Mouse (Mus musculus) layer of hippocampus, adult 9-11 months (tissue): Measurements from ENCODE around the gene Mgat1.
"Not testable (repeated sequence)": the region's sequence is repeated elsewhere in the genome, so short reads cannot be mapped to it uniquely, and the experiment has no call there.

Experiments used
- DNase-seq: peaks from one replicate; pipeline ENCODE4 v3.0.0; 2022

Gene Mgat1

GRCm38 (mm10) chr11:49265101-49265500 is 21.1 kb downstream of the Mgat1 start:
- DNase-seq, result no peak

- DNase-seq, result no peak
Observed at GRCm38 (mm10) chr11:49266671-49267070, 22.7 kb downstream of the Mgat1 start.

GRCm38 (mm10) chr11:49267316-49267715 is 23.3 kb downstream of the Mgat1 start:
- DNase-seq, result no peak

DNA sequence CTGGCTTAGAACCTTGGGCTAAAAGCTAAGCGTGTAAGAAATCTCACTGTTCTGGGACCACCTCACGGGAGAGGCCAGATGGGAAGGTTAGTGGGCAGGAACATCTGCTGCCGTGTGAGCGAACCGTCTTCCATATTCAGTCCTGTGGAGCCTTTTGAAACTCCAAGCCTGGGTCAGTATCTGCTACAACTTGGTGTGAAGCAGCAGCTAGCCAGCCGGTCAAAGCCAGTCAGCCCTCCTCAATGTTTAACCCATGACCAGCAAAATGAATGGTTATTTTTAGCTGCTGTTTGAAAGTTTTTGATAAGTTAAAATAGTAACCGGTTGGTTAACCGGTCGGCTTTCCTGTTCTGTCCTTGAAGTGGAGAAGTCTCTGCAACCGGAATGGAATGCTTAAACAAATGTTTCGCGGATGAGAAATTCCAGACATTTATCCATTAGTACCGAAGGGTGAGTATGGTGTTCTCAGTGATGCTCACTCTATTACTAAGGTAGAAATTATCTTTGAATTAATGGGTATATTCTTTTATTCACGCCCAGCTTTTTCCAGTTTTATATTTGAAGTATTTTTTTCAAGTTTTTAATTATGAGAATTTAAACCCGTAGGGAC is 24.1 kb downstream of the Mgat1 start:
- DNase-seq, result no peak

DNA sequence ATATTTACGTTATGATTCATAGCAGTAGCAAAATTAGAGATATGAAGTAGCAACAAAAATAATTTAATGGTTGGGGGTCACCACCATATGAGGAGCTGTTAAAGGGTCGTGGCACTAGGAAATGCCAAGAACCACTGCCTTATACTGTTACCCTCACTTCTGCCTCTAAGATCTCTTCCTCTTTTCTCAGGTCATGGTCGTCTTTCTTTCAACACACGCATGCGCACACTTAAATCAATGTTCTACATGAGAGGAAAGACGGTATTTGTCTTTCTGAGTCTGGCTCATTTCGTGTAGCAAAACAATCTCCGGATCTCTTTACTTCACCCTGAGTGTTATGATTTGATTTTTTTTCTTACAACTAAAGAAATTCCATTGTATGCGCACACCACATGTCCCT is 25.8 kb downstream of the Mgat1 start:
- DNase-seq, result no peak

- DNase-seq, result no peak
Observed at GRCm38 (mm10) chr11:49270368-49270767, 26.4 kb downstream of the Mgat1 start.

- DNase-seq, result no peak
Observed at GRCm38 (mm10) chr11:49271334-49271733, 27.3 kb downstream of the Mgat1 start.

DNA sequence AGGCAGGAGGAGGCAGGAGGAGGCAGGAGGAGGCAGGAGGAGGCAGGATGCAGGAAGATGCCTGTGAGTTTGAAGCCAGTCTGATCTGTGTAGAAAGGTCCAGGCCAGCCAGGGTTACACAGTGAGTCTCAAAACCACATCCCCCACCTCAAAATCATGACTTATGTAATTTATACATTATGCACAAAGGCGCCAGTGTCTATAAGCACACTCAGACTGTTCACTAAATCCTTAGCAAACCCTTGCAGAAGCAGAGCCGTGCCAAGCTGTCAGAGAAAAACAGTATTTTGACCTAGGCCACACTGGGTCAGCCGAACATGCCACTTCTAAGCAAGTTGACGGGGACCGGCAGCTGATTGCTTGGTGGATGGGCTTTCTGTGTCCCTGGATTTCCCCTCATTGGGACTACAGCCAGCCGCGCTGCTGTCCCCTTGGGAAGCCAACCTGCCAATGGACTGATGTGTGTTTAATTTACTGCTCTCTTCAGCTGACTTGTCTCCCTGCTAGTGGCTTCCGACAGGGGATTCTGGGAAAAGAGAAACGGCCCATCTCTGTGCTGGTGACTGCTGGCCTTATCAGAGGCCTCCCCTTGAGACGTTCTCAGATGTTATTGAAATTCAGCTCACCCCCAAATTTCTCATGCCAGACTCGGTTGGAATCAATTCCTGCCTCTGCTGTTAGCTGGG is 30.0 kb downstream of the Mgat1 start:
- DNase-seq, result no peak

GRCm38 (mm10) chr11:49278222-49278621 is 34.2 kb downstream of the Mgat1 start, which contains the start of gene Olfr1393:
TSS of gene Olfr1393 (plus strand) at chr11:49278304.
- DNase-seq, result no peak

DNA sequence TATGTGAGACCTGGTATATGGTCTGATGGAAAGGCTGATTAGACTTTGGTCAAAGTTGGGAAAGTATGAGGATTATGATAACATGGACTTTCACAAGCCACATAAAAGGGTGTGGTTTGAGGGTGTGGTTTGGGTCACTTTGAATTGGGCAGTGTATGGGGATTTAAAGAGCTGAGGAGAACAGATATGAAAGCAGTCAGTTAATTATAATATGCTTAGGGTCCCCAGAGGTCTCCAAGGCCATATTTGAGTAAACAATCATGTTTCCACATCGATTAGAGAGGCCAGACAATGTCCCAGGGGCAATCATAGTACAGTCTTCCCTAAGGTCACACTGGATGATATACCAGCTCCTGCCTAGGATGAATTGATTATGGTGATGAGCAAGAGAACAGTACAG is 41.0 kb downstream of the Mgat1 start, which contains the start of gene Olfr1392:
TSS of gene Olfr1392 (plus strand) at position 301 of the 400 bp plus-strand sequence.
- not testable (repeated sequence) for DNase-seq

DNA sequence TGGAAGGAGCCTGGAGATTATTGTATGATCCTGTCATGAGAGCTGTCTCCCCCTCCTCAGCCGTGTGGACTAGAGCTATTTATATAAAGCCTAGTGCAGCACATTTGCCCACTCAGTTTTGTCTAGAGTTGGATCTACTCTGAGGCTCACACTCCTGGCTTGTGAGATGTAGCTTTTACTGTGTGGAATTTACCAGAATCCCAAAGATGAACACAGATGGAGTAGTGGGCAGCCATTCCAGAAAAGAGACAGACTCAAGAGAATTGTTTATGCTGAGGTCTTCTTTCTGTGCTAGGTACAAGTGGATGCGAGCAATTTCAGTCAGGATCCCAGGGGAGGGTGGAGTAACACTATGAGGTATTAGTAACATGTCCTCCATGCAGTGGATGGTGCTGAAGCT is 43.3 kb downstream of the Mgat1 start:
- DNase-seq, result no peak

- peak; percentile 58 for DNase-seq
Observed at GRCm38 (mm10) chr11:49292777-49293176, 48.8 kb downstream of the Mgat1 start.

GRCm38 (mm10) chr11:49304441-49304840 is 60.5 kb downstream of the Mgat1 start, which contains the start of gene Olfr10:
TSS of gene Olfr10 (plus strand) at chr11:49304741.
- DNase-seq, result no peak

GRCm38 (mm10) chr11:49308547-49308946 is 64.6 kb downstream of the Mgat1 start:
- DNase-seq, result not testable (repeated sequence)
